Mouse (Mus musculus) stomach, embryonic 14.5 days (tissue): ENCODE measurements around the gene Wdr4. TPM values are rescaled to one million over a fixed set of nuclear protein-coding genes. Genes with fewer than 3 reads are reported as not detected.
"Not testable (repeated sequence)": the region's sequence is repeated elsewhere in the genome, so short reads cannot be mapped to it uniquely, and the experiment has no call there.

Source experiments
- ATAC-seq: fragments of 200-750 bp; cut with Nextera tagmentation; 2 replicates; pipeline ENCODE4 v1.8.0; 2017; ENCODE audit warnings: low read depth, moderate TSS enrichment; ENCODE audit not compliant: insufficient number of reproducible peaks, insufficient read depth, low FRiP score
- H3K27ac ChIP-seq: fragments of 300-500 bp; sonication (generic); 2 replicates; pipeline ENCODE4 v1.5.1; 2014; ENCODE audit warnings: mild to moderate bottlenecking, low read length, moderate library complexity, mixed read lengths
- H3K27me3 ChIP-seq: fragments of 300-500 bp; sonication (generic); 2 replicates; pipeline ENCODE4 v1.6.1; 2014; ENCODE audit warnings: low read length, control low read depth, mixed read lengths; ENCODE audit not compliant: control insufficient read depth, insufficient read depth
- H3K36me3 ChIP-seq: fragments of 300-500 bp; sonication (generic); 2 replicates; pipeline ENCODE4 v1.6.1; 2014; ENCODE audit warnings: mild to moderate bottlenecking, control low read depth, low read length, moderate library complexity, mixed read lengths; ENCODE audit not compliant: control insufficient read depth, insufficient read depth
- H3K4me1 ChIP-seq: fragments of 300-500 bp; sonication (generic); 2 replicates; pipeline ENCODE4 v1.6.1; 2014; ENCODE audit warnings: low read length, control low read depth, mixed read lengths; ENCODE audit not compliant: control insufficient read depth, insufficient read depth
- H3K4me2 ChIP-seq: fragments of 300-500 bp; sonication (generic); replicated peaks from 2 replicates; pipeline ENCODE4 v1.6.1; 2014; ENCODE audit warnings: low read depth, low read length, control low read depth
- H3K4me3 ChIP-seq: fragments of 300-500 bp; sonication (generic); 2 replicates; pipeline ENCODE4 v1.5.1; 2014; ENCODE audit warnings: low read depth, low read length, control low read depth
- H3K9ac ChIP-seq: fragments of 300-500 bp; sonication (generic); replicated peaks from 2 replicates; pipeline ENCODE4 v1.6.1; 2014; ENCODE audit warnings: low read depth, mild to moderate bottlenecking, control low read depth, low read length, moderate library complexity, mixed read lengths
- H3K9me3 ChIP-seq: fragments of 300-500 bp; sonication (generic); 2 replicates; pipeline ENCODE4 v1.6.1; 2016; ENCODE audit warnings: low read depth, low read length, control low read depth; ENCODE audit not compliant: control insufficient read depth
- WGBS: fragments of 180-500 bp; shearing (Covaris S2); extraction: QIAGEN DNeasy Blood & Tissue Kit; methylation state at CpG from one replicate; pipeline ENCODE4 v1.1.7; 2014; 5-methylcytosine and 5-hydroxymethylcytosine counted together
- polyA plus RNA-seq: library from polyadenylated mRNA; unstranded; fragments of >200 nt; fragmentation: Nextera tagmentation; extraction: Ambion mirVana; gene quantifications from 2 replicates; pipeline ENCODE4 v1.2.1, GENCODE M21; 2014

The Wdr4 gene
- polyA plus RNA-seq, 1 experiment from 2014 or later = 34.7 TPM

DNA sequence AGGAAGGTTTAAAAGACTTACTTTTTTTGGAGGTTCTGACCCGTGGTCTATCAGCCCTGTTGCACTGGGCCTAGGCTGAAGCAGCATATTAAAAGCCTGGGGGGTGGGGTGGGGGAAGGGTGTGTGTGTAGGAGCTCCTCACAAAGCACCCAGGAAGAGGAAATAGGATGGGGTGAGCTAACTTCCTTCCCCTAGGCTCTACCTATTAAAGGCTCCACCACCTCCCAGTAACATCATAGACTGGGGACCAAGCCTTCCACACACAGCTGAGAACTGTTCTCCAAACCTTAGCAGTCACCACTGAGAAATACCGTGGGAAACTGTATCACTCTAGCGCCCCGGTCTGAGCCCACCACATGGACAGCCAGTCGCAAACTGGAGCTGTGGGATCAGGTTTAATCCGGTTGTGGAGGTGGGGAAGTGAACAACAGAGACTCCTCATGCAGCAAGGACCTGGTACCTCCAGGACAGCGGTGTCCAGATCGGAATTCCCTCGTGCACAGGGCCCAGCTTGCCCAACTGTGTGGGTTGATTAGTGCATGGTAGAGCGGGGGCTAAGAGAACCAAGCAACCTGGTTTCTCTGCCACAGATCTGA lies 38.3 kb upstream of the Wdr4 start:
- 65% methylated on average over 10 of the region's 10 CpGs for WGBS
- Histone ChIP-seq H3K27ac (peak overlapping the region; percentile 75), H3K9ac (no peak overlapping the region), H3K27me3 (no peaks in the 10 kb centered on the region), H3K9me3 (no peaks in the 10 kb centered on the region), H3K36me3 (no peaks in the 10 kb centered on the region), H3K4me3 (no peak overlapping the region), H3K4me2 (0 out of 2 replicates have a peak overlapping the region, but pooled peaks have one; percentile 6), H3K4me1 (peaks cover 21% of the 10 kb centered on the region)
- ATAC-seq = no peak; the same call in 1 of the 2 replicates

DNA sequence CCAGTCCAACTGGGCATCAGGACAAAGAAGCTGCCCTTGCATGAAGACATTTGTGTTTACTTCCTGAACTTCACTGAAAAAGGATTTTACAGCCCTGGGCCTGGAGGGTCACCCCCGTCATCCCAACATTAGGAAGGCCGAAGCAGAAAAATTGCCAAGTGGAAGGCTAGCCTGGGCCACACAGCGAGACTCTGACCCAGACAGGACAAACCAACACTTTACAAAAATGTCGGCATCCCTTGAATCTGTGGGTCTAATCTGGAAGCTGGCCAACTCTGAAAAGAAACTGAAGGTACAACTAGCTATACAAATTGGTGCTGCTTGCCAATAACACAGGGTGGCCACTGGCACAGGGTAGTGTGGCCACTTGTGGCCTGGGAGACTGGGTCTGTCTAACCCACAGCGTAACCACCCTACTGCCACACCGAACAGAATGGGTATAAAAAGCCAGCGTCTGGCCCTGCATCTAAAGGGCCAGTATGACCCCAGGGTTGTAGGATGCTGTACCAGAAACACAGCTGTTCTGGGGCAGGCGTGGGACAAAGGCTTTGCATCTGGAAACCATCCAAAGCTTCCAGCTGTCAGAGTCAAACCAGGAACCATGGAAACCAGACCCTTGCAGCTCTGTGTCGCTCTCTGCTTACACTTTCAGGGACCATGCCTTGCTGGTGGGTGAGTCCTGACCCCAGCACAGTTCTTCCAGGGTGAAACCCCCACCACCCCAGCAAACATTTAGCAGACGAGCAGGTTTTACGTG lies 37.5 kb upstream of the Wdr4 start:
- Histone ChIP-seq H3K36me3 (no peaks in the 10 kb centered on the region), H3K4me3 (no peak overlapping the region), H3K27me3 (no peaks in the 10 kb centered on the region), H3K27ac (peak overlapping the region; percentile 75), H3K9ac (no peak overlapping the region), H3K4me2 (0 out of 2 replicates have a peak overlapping the region, but pooled peaks have one; percentile 6), H3K4me1 (peaks cover 21% of the 10 kb centered on the region), H3K9me3 (no peaks in the 10 kb centered on the region)
- ATAC-seq = peak; percentile 54; the same call in 1 of the 2 replicates
- 35% methylated on average over 11 of the region's 11 CpGs for WGBS

DNA sequence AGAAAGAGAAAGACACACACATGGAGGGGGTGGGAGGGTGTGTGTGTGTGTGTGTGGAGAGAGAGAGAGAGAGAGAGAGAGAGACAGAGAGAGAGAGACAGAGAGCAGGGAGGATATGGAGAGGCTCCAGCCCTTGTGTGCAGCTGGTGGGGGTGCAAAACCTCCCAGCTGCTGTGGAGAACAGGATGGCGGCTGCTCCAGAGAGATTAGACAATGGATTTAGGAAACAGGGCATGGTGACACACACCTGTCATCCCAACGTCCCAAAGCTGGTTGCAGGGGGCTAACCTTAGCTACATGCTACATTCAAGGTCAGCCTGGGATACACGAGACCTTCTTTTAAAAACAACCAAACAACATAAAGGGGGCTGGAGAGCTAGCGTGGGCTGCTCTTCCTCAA lies 36.5 kb upstream of the Wdr4 start:
- Histone ChIP-seq H3K27ac (no peak overlapping the region), H3K27me3 (no peaks in the 10 kb centered on the region), H3K36me3 (no peaks in the 10 kb centered on the region), H3K9ac (no peak overlapping the region), H3K4me3 (no peak overlapping the region), H3K4me2 (no peak overlapping the region), H3K4me1 (peaks cover 21% of the 10 kb centered on the region), H3K9me3 (no peaks in the 10 kb centered on the region)
- WGBS = 68% methylated on average over 4 of the region's 4 CpGs
- ATAC-seq = no peak

DNA sequence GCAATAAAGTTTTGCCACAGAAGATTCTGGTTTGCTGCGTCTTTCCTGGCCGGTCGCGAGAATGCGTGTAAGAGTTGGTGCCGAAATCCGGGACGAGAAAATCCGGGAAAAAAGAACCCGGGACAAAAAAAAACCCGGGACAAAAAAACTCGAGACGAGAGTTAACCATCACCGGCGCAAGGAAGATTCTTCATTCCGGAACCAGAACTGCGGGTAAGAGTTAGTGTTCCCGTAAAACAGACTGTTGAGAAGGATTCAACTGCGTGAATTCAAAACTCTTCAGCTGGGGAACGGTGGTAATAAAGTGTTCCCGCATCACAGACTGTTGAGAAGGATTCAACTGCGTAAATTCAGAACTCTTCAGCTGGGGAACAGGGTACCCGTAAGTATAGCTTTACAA lies 32.8 kb upstream of the Wdr4 start:
- H3K4me3 ChIP-seq, H3K27ac ChIP-seq, ATAC-seq, H3K36me3 ChIP-seq, H3K4me2 ChIP-seq, H3K9me3 ChIP-seq, H3K9ac ChIP-seq, H3K27me3 ChIP-seq: not testable (repeated sequence)
- WGBS = 94% methylated on average over 23 of the region's 23 CpGs
- H3K4me1 ChIP-seq = peaks cover 13% of the 10 kb centered on the region

DNA sequence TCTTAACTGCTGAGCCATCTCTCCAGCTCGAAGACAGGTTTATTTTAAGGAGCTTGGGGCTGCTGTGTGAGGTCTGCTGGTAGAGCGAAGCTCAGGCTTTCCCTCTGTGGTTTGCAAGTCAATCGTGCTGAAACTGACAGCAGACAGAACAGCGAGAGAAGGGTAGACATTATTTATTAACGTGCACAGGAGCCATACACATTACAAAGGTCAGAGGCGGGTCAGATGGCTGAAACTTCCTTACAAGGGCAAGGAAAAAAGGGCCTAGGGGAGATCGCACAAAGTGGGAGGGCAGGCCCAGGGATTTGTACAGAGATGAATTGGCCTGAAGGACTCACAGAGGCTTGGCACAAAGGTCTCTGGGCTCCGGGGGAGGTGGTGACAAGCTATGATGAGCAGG lies 29.6 kb upstream of the Wdr4 start:
- Histone ChIP-seq H3K27ac (peak overlapping the region; percentile 39; the same call in 1 of the 2 replicates), H3K9me3 (no peaks in the 10 kb centered on the region), H3K27me3 (no peaks in the 10 kb centered on the region), H3K4me2 (no peak overlapping the region), H3K9ac (no peak overlapping the region), H3K36me3 (no peaks in the 10 kb centered on the region), H3K4me1 (no peaks in the 10 kb centered on the region), H3K4me3 (no peak overlapping the region)
- WGBS = 34% methylated on average over 8 of the region's 8 CpGs
- no peak for ATAC-seq

DNA sequence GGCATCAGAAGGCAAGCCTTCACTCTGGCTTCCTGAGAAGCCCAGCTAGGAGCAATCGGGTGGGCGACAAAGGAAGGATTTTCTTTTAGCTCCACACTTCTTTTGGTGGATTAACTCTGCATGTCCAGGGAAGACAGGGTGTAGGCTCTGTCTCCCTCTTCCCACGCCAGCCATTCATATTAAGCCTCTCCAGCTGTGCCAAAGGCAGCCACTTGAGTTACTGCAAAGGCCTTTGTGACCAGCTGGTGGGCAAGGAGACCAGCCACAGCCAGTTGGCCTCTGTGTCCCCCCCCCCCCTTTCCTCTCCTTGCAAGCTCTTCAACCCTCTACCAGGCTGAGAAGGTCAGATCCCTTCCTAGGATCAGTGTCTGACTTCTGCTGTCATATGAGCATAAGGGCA lies 28.2 kb upstream of the Wdr4 start:
- no peaks in the 10 kb centered on the region for H3K36me3 ChIP-seq
- H3K4me3 ChIP-seq = no peak overlapping the region
- H3K27ac ChIP-seq = no peak overlapping the region
- peaks cover 3% of the 10 kb centered on the region; the same call in 1 of the 2 replicates for H3K4me1 ChIP-seq
- no peak for ATAC-seq
- H3K9me3 ChIP-seq = no peaks in the 10 kb centered on the region
- no peak overlapping the region for H3K4me2 ChIP-seq
- 52% methylated on average over 3 of the region's 3 CpGs for WGBS
- no peaks in the 10 kb centered on the region for H3K27me3 ChIP-seq
- H3K9ac ChIP-seq = no peak overlapping the region

DNA sequence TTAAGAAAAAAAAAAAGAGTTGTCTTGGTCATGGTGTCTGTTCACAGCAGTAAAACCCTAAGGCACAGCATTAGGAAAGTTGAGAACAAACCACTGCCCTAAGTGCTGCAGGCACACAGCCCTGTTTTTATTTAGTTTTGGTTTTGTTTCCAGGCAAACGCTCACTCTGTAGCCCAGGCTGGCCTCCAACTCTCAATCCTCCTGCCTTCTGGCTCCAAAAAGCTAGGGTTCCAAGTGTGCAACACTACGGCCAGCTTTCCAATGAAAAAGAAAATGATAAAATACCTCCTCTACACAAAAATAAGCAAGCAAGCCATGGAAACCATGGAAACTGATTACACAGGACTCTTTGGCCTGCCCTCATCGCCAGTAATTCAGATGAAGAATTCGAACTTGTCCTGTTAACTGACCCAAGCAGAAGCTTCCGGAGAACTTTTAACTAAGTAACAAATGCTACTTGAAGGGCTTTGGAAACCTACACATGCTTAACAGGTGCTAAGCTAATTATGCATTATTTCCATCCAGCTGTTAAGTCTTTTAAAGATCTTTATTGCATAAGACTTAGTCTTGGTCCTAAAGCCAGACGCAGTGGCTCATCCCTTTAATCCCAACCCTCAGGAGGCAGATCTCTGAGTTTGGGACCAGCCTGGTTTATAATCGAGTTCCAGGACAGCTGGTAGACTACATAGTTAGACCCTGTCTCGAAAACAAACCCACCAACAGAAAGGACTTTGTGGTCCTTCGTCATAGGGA lies 26.8 kb upstream of the Wdr4 start:
- Histone ChIP-seq H3K9ac (no peak overlapping the region), H3K4me1 (peaks cover 6% of the 10 kb centered on the region; the same call in 1 of the 2 replicates), H3K36me3 (no peaks in the 10 kb centered on the region), H3K4me2 (no peak overlapping the region), H3K27me3 (no peaks in the 10 kb centered on the region), H3K27ac (no peak overlapping the region), H3K4me3 (no peak overlapping the region), H3K9me3 (no peaks in the 10 kb centered on the region)
- ATAC-seq = no peak
- 84% methylated on average over 9 of the region's 9 CpGs for WGBS

DNA sequence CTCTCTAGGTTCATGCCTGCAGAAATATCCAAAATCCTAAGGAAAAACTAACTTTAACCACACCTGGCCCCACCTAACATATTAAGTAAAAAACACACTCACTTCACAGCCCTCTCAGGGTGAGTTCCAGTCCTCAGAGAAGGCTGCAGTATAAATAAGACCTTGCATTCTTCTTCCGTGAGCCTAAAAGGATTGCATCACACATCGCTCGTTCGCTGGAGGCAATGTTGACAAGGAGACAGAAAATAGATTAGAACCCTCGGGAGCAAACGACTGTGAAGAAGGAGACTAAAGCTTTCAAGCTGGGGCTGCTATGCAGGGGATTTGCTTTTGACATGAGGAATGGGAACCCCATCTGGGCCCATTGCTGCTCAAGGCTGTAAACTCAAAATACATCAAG lies 23.8 kb upstream of the Wdr4 start:
- H3K4me1 ChIP-seq = peaks cover 8% of the 10 kb centered on the region; the same call in 1 of the 2 replicates
- no peak for ATAC-seq
- no peaks in the 10 kb centered on the region for H3K27me3 ChIP-seq
- H3K9ac ChIP-seq = no peak overlapping the region
- no peak overlapping the region for H3K4me2 ChIP-seq
- H3K27ac ChIP-seq = peak overlapping the region; percentile 33; the same call in 1 of the 2 replicates
- no peak overlapping the region for H3K4me3 ChIP-seq
- no peaks in the 10 kb centered on the region for H3K36me3 ChIP-seq
- WGBS = 16% methylated on average over 6 of the region's 6 CpGs
- H3K9me3 ChIP-seq = no peaks in the 10 kb centered on the region
